Mouse (Mus musculus): ENCODE measurements around the gene H2-Aa. TPM values are rescaled to one million over a fixed set of nuclear protein-coding genes. Genes with fewer than 3 reads are reported as not detected.

The H2-Aa gene
- polyA plus RNA-seq (2015; fragmentation: Illumina TruSeq; extraction: RNeasy Lipid Tissue Mini Kit (QIAGEN cat#74804); ENCODE audit: insufficient read depth, low replicate concordance): 4,264 TPM

GRCm38 (mm10) chr17:34287648-34288047, at the start of gene H2-Aa:
Gene H2-Aa (minus strand): TSS chr17:34287823.

GRCm38 (mm10) chr17:34325436-34325835, 37.8 kb upstream of the H2-Aa start, which contains the start of gene H2-Eb2:
Gene H2-Eb2 (plus strand): TSS chr17:34325665.

GRCm38 (mm10) chr17:34305380-34306030, 17.9 kb upstream of the H2-Aa start, which contains the start of gene H2-Eb1:
Gene H2-Eb1 (plus strand): TSS chr17:34305867.

GRCm38 (mm10) chr17:34257594-34258375, 29.8 kb downstream of the H2-Aa start, which contains the start of gene H2-Ab1:
Gene H2-Ab1 (plus strand): TSS chr17:34257689.

GRCm38 (mm10) chr17:34238706-34239105, 48.9 kb downstream of the H2-Aa start, which contains the start of gene H2-Ob:
Gene H2-Ob (plus strand): TSS chr17:34238903.

Other genes starting within 250 kb of the H2-Aa start
- 0.94 TPM for gene Col11a2, start 248.4 kb downstream of the H2-Aa start, polyA plus RNA-seq (2015; fragmentation: Illumina TruSeq; extraction: RNeasy Lipid Tissue Mini Kit (QIAGEN cat#74804); ENCODE audit: insufficient read depth, low replicate concordance)
- 69.0 TPM for gene H2-Oa, start 195.5 kb downstream of the H2-Aa start, polyA plus RNA-seq (2015; fragmentation: Illumina TruSeq; extraction: RNeasy Lipid Tissue Mini Kit (QIAGEN cat#74804); ENCODE audit: insufficient read depth, low replicate concordance)
- 162 TPM for gene H2-DMa, start 168.3 kb downstream of the H2-Aa start, polyA plus RNA-seq (2015; fragmentation: Illumina TruSeq; extraction: RNeasy Lipid Tissue Mini Kit (QIAGEN cat#74804); ENCODE audit: insufficient read depth, low replicate concordance)
- gene Brd2, start 165.2 kb downstream of the H2-Aa start, polyA plus RNA-seq (2015; fragmentation: Illumina TruSeq; extraction: RNeasy Lipid Tissue Mini Kit (QIAGEN cat#74804); ENCODE audit: insufficient read depth, low replicate concordance): 245 TPM
- 497 TPM for gene H2-DMb2, start 144.5 kb downstream of the H2-Aa start, polyA plus RNA-seq (2015; fragmentation: Illumina TruSeq; extraction: RNeasy Lipid Tissue Mini Kit (QIAGEN cat#74804); ENCODE audit: insufficient read depth, low replicate concordance)
- gene H2-DMb1, start 134.8 kb downstream of the H2-Aa start, polyA plus RNA-seq (2015; fragmentation: Illumina TruSeq; extraction: RNeasy Lipid Tissue Mini Kit (QIAGEN cat#74804); ENCODE audit: insufficient read depth, low replicate concordance): 222 TPM
- 94.6 TPM for gene Tap1, start 100.3 kb downstream of the H2-Aa start, polyA plus RNA-seq (2015; fragmentation: Illumina TruSeq; extraction: RNeasy Lipid Tissue Mini Kit (QIAGEN cat#74804); ENCODE audit: insufficient read depth, low replicate concordance)
- gene Psmb9, start 100.1 kb downstream of the H2-Aa start, polyA plus RNA-seq (2015; fragmentation: Illumina TruSeq; extraction: RNeasy Lipid Tissue Mini Kit (QIAGEN cat#74804); ENCODE audit: insufficient read depth, low replicate concordance): 164 TPM
- 229 TPM for gene Psmb8, start 90.1 kb downstream of the H2-Aa start, polyA plus RNA-seq (2015; fragmentation: Illumina TruSeq; extraction: RNeasy Lipid Tissue Mini Kit (QIAGEN cat#74804); ENCODE audit: insufficient read depth, low replicate concordance)
- 38.1 TPM for gene Tap2, start 84.3 kb downstream of the H2-Aa start, polyA plus RNA-seq (2015; fragmentation: Illumina TruSeq; extraction: RNeasy Lipid Tissue Mini Kit (QIAGEN cat#74804); ENCODE audit: insufficient read depth, low replicate concordance)
- gene H2-Ob, start 48.9 kb downstream of the H2-Aa start, polyA plus RNA-seq (2015; fragmentation: Illumina TruSeq; extraction: RNeasy Lipid Tissue Mini Kit (QIAGEN cat#74804); ENCODE audit: insufficient read depth, low replicate concordance): 1,133 TPM
- 2,500 TPM for gene H2-Ab1, start 30.1 kb downstream of the H2-Aa start, polyA plus RNA-seq (2015; fragmentation: Illumina TruSeq; extraction: RNeasy Lipid Tissue Mini Kit (QIAGEN cat#74804); ENCODE audit: insufficient read depth, low replicate concordance)
- 1,984 TPM for gene H2-Eb1, start 18.0 kb upstream of the H2-Aa start, polyA plus RNA-seq (2015; fragmentation: Illumina TruSeq; extraction: RNeasy Lipid Tissue Mini Kit (QIAGEN cat#74804); ENCODE audit: insufficient read depth, low replicate concordance)
- 75.2 TPM for gene H2-Eb2, start 37.8 kb upstream of the H2-Aa start, polyA plus RNA-seq (2015; fragmentation: Illumina TruSeq; extraction: RNeasy Lipid Tissue Mini Kit (QIAGEN cat#74804); ENCODE audit: insufficient read depth, low replicate concordance)
- gene Btnl2, start 67.0 kb upstream of the H2-Aa start, polyA plus RNA-seq (2015; fragmentation: Illumina TruSeq; extraction: RNeasy Lipid Tissue Mini Kit (QIAGEN cat#74804); ENCODE audit: insufficient read depth, low replicate concordance): 6.9 TPM
- gene Btnl1, start 89.3 kb upstream of the H2-Aa start, polyA plus RNA-seq (2015; fragmentation: Illumina TruSeq; extraction: RNeasy Lipid Tissue Mini Kit (QIAGEN cat#74804); ENCODE audit: insufficient read depth, low replicate concordance): 0.68 TPM
- gene BC051142, start 111.0 kb upstream of the H2-Aa start, polyA plus RNA-seq (2015; fragmentation: Illumina TruSeq; extraction: RNeasy Lipid Tissue Mini Kit (QIAGEN cat#74804); ENCODE audit: insufficient read depth, low replicate concordance): 14.9 TPM
- 1.8 TPM for gene Btnl4, start 189.5 kb upstream of the H2-Aa start, polyA plus RNA-seq (2015; fragmentation: Illumina TruSeq; extraction: RNeasy Lipid Tissue Mini Kit (QIAGEN cat#74804); ENCODE audit: insufficient read depth, low replicate concordance)
- 3.5 TPM for gene Btnl6, start 229.5 kb upstream of the H2-Aa start, polyA plus RNA-seq (2015; fragmentation: Illumina TruSeq; extraction: RNeasy Lipid Tissue Mini Kit (QIAGEN cat#74804); ENCODE audit: insufficient read depth, low replicate concordance)